Mouse (Mus musculus) neural tube, embryonic 13.5 days (tissue): ENCODE measurements at regions not wholly inside any gene's neighbourhood (a gene's known extent, or its start where the extent isn't known, plus 50 kb on each side); places are given as distances from the start of the nearest gene placed in this dataset.

Experiments used
- ATAC-seq: fragments of 200-750 bp; cut with Nextera tagmentation; 2 replicates; pipeline ENCODE4 v1.8.0; 2017; ENCODE audit warnings: low read depth, mild to moderate bottlenecking, moderate TSS enrichment, moderate library complexity
- H3K27ac ChIP-seq: fragments of 300-500 bp; sonication (generic); replicated peaks from 2 replicates; pipeline ENCODE4 v1.5.1; 2015; ENCODE audit warnings: moderate library complexity, mild to moderate bottlenecking, inconsistent platforms
- H3K27me3 ChIP-seq: fragments of 300-500 bp; sonication (generic); 2 replicates; pipeline ENCODE4 v1.6.1; 2015; ENCODE audit warnings: mild to moderate bottlenecking, inconsistent platforms
- H3K36me3 ChIP-seq: fragments of 300-500 bp; sonication (generic); 2 replicates; pipeline ENCODE4 v1.6.1; 2015; ENCODE audit warnings: mild to moderate bottlenecking, inconsistent platforms
- H3K4me1 ChIP-seq: fragments of 300-500 bp; sonication (generic); replicated peaks from 2 replicates; pipeline ENCODE4 v1.6.1; 2015; ENCODE audit warnings: inconsistent platforms
- H3K4me2 ChIP-seq: fragments of 300-500 bp; sonication (generic); 2 replicates; pipeline ENCODE4 v1.6.1; 2015; ENCODE audit warnings: inconsistent platforms, mild to moderate bottlenecking, moderate library complexity
- H3K4me3 ChIP-seq: fragments of 300-500 bp; sonication (generic); 2 replicates; pipeline ENCODE4 v1.5.1; 2015; ENCODE audit warnings: mild to moderate bottlenecking, inconsistent platforms
- H3K9ac ChIP-seq: fragments of 300-500 bp; sonication (generic); 2 replicates; pipeline ENCODE4 v1.6.1; 2015; ENCODE audit warnings: moderate library complexity, mild to moderate bottlenecking, inconsistent platforms
- H3K9me3 ChIP-seq: fragments of 300-500 bp; sonication (generic); 2 replicates; pipeline ENCODE4 v1.6.1; 2016; ENCODE audit warnings: inconsistent platforms
- WGBS: fragments of 180-500 bp; shearing (Covaris S2); methylation state at CpG from one replicate; pipeline ENCODE4 v1.1.7; 2015; 5-methylcytosine and 5-hydroxymethylcytosine counted together

- no peak overlapping the region for H3K4me2 ChIP-seq
- no peaks in the 10 kb centered on the region for H3K36me3 ChIP-seq
- WGBS, result 87% methylated on average over 2 of the region's 2 CpGs
- H3K9ac ChIP-seq, result no peak overlapping the region
- no peaks in the 10 kb centered on the region for H3K27me3 ChIP-seq
- H3K4me3 ChIP-seq, result no peak overlapping the region
- no peak overlapping the region for H3K27ac ChIP-seq
- no peaks in the 10 kb centered on the region for H3K4me1 ChIP-seq
- no peak for ATAC-seq
- no peaks in the 10 kb centered on the region for H3K9me3 ChIP-seq
Measured at GRCm38 (mm10) chr12:46988972-46989371, 170.2 kb upstream of the Nova1 start.

DNA sequence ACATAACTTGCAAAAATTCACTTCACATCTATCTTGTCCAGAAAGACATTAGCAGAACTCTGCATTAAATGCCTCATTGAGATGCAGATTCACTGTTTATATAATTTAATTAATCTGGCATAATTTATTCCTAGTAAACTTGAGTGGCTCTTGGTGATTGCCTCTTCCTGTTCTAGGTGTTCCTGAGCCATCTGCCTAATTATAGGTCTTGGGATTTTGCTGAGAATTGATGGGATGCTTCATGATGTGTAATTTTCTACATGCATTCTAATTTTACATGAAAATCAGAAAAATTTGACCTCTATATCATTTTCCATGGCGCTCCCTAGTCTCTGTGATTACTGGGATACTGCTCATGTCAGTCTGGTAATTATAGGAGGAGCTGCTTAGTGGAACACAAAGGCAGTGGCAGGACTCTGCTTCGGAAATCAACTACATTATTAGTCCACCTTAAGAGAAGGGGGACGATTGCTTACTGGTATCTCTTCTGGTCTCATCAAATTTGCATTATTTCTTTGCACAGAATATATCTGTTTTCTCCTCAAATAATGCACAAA is 131.6 kb upstream of the Nova1 start:
- H3K9ac ChIP-seq, result no peak overlapping the region
- WGBS, result 79% methylated on average over 3 of the region's 3 CpGs
- H3K36me3 ChIP-seq, result no peaks in the 10 kb centered on the region

GRCm38 (mm10) chr12:46945707-46946106 is 127.0 kb upstream of the Nova1 start:
- no peaks in the 10 kb centered on the region for H3K9me3 ChIP-seq
- no peak overlapping the region for H3K4me3 ChIP-seq
- no peak for ATAC-seq
- no peaks in the 10 kb centered on the region for H3K27me3 ChIP-seq
- no peaks in the 10 kb centered on the region for H3K36me3 ChIP-seq
- no peak overlapping the region for H3K9ac ChIP-seq
- no peaks in the 10 kb centered on the region for H3K4me1 ChIP-seq
- no peak overlapping the region for H3K27ac ChIP-seq
- H3K4me2 ChIP-seq, result no peak overlapping the region

More for the DNA sequence above, 131.6 kb upstream of the Nova1 start:
- H3K9me3 ChIP-seq, result no peaks in the 10 kb centered on the region
- no peak overlapping the region for H3K4me3 ChIP-seq
- no peak for ATAC-seq
- H3K27ac ChIP-seq, result no peak overlapping the region
- H3K27me3 ChIP-seq, result no peaks in the 10 kb centered on the region
- H3K4me1 ChIP-seq, result no peaks in the 10 kb centered on the region
- no peak overlapping the region for H3K4me2 ChIP-seq

DNA sequence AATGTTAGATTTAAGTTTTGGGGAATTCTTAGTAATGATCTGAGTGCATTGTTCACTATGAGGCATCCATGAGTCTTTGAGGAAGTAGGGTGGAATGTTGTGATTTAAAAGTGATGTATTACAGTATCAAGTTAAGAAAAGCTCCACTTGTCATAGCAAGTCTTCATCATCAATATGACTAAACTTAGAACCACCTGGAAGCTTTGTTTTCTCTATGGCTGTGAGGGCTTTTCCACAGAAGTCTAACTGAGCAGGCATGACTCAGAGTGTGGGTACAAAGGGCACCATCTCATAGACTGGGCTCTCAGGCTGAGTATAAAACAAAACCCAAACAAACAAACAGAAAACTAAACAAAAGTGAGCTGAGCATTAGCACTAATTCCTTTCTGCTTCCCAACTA is 112.4 kb upstream of the Nova1 start:
- Histone ChIP-seq H3K27ac (no peak overlapping the region), H3K9me3 (no peaks in the 10 kb centered on the region), H3K4me2 (no peak overlapping the region), H3K9ac (no peak overlapping the region), H3K4me3 (no peak overlapping the region), H3K36me3 (no peaks in the 10 kb centered on the region), H3K4me1 (no peaks in the 10 kb centered on the region), H3K27me3 (no peaks in the 10 kb centered on the region)
- no peak for ATAC-seq

GRCm38 (mm10) chr12:46917286-46917685 is 98.6 kb upstream of the Nova1 start:
- Histone ChIP-seq H3K4me1 (no peaks in the 10 kb centered on the region), H3K9ac (no peak overlapping the region), H3K4me2 (no peak overlapping the region), H3K9me3 (no peaks in the 10 kb centered on the region), H3K36me3 (no peaks in the 10 kb centered on the region), H3K27ac (no peak overlapping the region), H3K4me3 (no peak overlapping the region), H3K27me3 (no peaks in the 10 kb centered on the region)
- no peak for ATAC-seq
- WGBS, result 77% methylated on average over 4 of the region's 4 CpGs

GRCm38 (mm10) chr12:46878164-46878563 is 59.4 kb upstream of the Nova1 start:
- 99% methylated on average over 3 of the region's 3 CpGs for WGBS
- H3K4me2 ChIP-seq, result no peak overlapping the region

GRCm38 (mm10) chr12:46870130-46870529 is 51.4 kb upstream of the Nova1 start:
- no peak overlapping the region for H3K4me3 ChIP-seq

More at GRCm38 (mm10) chr12:46878164-46878563, 59.4 kb upstream of the Nova1 start:
- Histone ChIP-seq H3K9me3 (no peaks in the 10 kb centered on the region), H3K27me3 (no peaks in the 10 kb centered on the region), H3K36me3 (no peaks in the 10 kb centered on the region), H3K4me3 (no peak overlapping the region), H3K9ac (no peak overlapping the region), H3K4me1 (no peaks in the 10 kb centered on the region), H3K27ac (no peak overlapping the region)
- ATAC-seq, result no peak

More at GRCm38 (mm10) chr12:46870130-46870529, 51.4 kb upstream of the Nova1 start:
- no peak for ATAC-seq
- H3K9me3 ChIP-seq, result no peaks in the 10 kb centered on the region
- H3K36me3 ChIP-seq, result no peaks in the 10 kb centered on the region
- WGBS, result 53% methylated on average over 2 of the region's 2 CpGs
- no peaks in the 10 kb centered on the region for H3K4me1 ChIP-seq
- H3K9ac ChIP-seq, result no peak overlapping the region
- H3K27ac ChIP-seq, result no peak overlapping the region
- H3K4me2 ChIP-seq, result no peak overlapping the region
- no peaks in the 10 kb centered on the region for H3K27me3 ChIP-seq
